Mouse (Mus musculus): ENCODE results near the gene Erc2. TPM values are rescaled to one million over a fixed set of nuclear protein-coding genes. Genes with fewer than 3 reads are reported as not detected.
"Not testable (repeated sequence)": the region's sequence is repeated elsewhere in the genome, so short reads cannot be mapped to it uniquely, and the experiment has no call there.

The Erc2 gene
- polyA plus RNA-seq, 1 experiment from 2014 or later = 7.3 TPM

GRCm38 (mm10) chr14:27875991-27876411 is 253.8 kb downstream of the Erc2 start:
- no peak for ATAC-seq (ENCODE audit: low FRiP score, low TSS enrichment)
- H3K4me3 ChIP-seq (ENCODE audit: low read length) = no peak overlapping the region
- no peaks in the 10 kb centered on the region for H3K4me1 ChIP-seq (ENCODE audit: control insufficient read depth, insufficient read depth, low read length)
- H3K27me3 ChIP-seq (ENCODE audit: control insufficient read depth, insufficient read depth, low read length) = no peaks in the 10 kb centered on the region
- no peak overlapping the region for H3K9ac ChIP-seq (ENCODE audit: low read depth, low read length)
- no peak overlapping the region for H3K4me2 ChIP-seq (replicated peaks; ENCODE audit: low read depth, low read length)
- H3K9me3 ChIP-seq (ENCODE audit: control insufficient read depth, low read length) = no peaks in the 10 kb centered on the region
- H3K27ac ChIP-seq (ENCODE audit: low read depth, low read length) = no peak overlapping the region
- 75% methylated on average over 13 of the region's 13 CpGs for WGBS
- no peaks in the 10 kb centered on the region for H3K36me3 ChIP-seq (ENCODE audit: control insufficient read depth, insufficient read depth, low read length)

DNA sequence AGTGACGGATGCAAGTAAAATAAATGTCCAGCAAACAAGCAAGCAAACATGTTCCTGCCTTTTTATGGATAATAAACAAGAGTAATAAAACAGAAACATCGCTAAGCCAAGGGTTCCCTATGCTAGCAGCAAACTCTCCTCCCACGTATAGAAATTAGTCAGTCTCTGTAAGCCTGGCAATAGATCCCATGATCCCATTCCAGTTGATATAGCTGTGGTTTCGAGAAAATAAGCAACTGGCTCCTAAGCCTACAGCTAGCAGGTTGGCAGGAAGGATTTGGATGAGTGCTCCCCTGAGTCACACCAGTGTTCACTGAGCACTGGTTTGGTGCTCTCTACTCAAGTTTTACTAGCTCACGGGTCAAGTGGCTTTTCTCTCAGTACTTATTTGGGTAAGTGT is 259.7 kb downstream of the Erc2 start:
- Histone ChIP-seq H3K4me2 (replicated peaks; ENCODE audit: low read depth, low read length) (no peak overlapping the region), H3K4me3 (ENCODE audit: low read length) (no peak overlapping the region), H3K27me3 (ENCODE audit: control insufficient read depth, insufficient read depth, low read length) (no peaks in the 10 kb centered on the region), H3K4me1 (ENCODE audit: control insufficient read depth, insufficient read depth, low read length) (no peaks in the 10 kb centered on the region), H3K9me3 (ENCODE audit: control insufficient read depth, low read length) (no peaks in the 10 kb centered on the region), H3K36me3 (ENCODE audit: control insufficient read depth, insufficient read depth, low read length) (no peaks in the 10 kb centered on the region), H3K9ac (ENCODE audit: low read depth, low read length) (no peak overlapping the region), H3K27ac (ENCODE audit: low read depth, low read length) (no peak overlapping the region)
- no peak for ATAC-seq (ENCODE audit: low FRiP score, low TSS enrichment)
- WGBS = 68% methylated on average over 5 of the region's 5 CpGs

- ATAC-seq (ENCODE audit: low FRiP score, low TSS enrichment); H3K27me3 ChIP-seq (ENCODE audit: control insufficient read depth, insufficient read depth, low read length): not testable (repeated sequence)
- WGBS = 87% methylated on average over 5 of the region's 5 CpGs
Observed at GRCm38 (mm10) chr14:27886337-27886736, 264.1 kb downstream of the Erc2 start.

DNA sequence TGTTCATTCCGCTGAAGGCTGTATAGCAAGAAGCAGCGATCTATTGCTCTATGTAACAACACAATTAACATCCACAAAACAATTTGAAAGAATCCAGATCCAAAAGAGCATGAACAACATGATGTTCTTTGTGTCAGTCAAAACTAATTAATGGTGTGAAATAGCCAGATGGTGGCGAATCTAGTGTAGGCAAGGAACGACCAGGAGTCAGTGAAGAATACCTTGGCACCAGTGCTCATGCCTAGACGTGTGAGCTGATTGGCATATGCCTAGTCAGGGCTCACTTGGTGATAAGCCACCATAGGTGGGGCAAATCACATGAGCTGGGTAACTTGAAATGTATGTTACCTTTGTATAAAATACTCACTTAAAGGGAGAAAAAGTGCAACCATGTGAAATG is 265.3 kb downstream of the Erc2 start:
- H3K27me3 ChIP-seq (ENCODE audit: control insufficient read depth, insufficient read depth, low read length) = no peaks in the 10 kb centered on the region
- H3K27ac ChIP-seq (ENCODE audit: low read depth, low read length) = no peak overlapping the region
- no peak overlapping the region for H3K4me2 ChIP-seq (replicated peaks; ENCODE audit: low read depth, low read length)
- H3K4me3 ChIP-seq (ENCODE audit: low read length) = no peak overlapping the region
- H3K9ac ChIP-seq (ENCODE audit: low read depth, low read length) = no peak overlapping the region
- 89% methylated on average over 5 of the region's 5 CpGs for WGBS
- ATAC-seq (ENCODE audit: low FRiP score, low TSS enrichment) = no peak
- H3K4me1 ChIP-seq (ENCODE audit: control insufficient read depth, insufficient read depth, low read length) = no peaks in the 10 kb centered on the region
- no peaks in the 10 kb centered on the region for H3K36me3 ChIP-seq (ENCODE audit: control insufficient read depth, insufficient read depth, low read length)
- H3K9me3 ChIP-seq (ENCODE audit: control insufficient read depth, low read length) = no peaks in the 10 kb centered on the region

More at GRCm38 (mm10) chr14:27886337-27886736, 264.1 kb downstream of the Erc2 start:
- H3K27ac ChIP-seq (ENCODE audit: low read depth, low read length); H3K9ac ChIP-seq (ENCODE audit: low read depth, low read length); H3K4me2 ChIP-seq (replicated peaks; ENCODE audit: low read depth, low read length); H3K36me3 ChIP-seq (ENCODE audit: control insufficient read depth, insufficient read depth, low read length); H3K9me3 ChIP-seq (ENCODE audit: control insufficient read depth, low read length); H3K4me1 ChIP-seq (ENCODE audit: control insufficient read depth, insufficient read depth, low read length); H3K4me3 ChIP-seq (ENCODE audit: low read length): not testable (repeated sequence)

DNA sequence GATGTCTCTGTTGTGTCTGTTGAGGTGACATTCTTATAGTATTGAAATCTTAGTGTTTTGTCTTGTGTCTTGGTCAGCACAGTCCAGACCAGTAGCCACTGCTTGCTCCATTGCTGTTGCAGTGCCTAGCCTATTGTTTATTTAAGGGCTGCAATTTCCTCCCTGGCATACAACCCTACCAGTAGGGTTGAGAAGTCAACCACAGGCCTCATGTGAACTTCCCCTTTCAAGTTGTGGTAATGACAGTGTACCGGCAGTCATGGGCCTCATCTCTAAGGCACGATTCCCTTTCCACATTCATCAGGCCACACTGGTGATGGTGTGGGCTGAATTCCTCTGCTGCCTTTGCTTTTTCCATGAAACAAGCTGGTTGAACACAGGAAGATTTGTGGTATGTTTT is 267.4 kb downstream of the Erc2 start:
- Histone ChIP-seq H3K4me1 (ENCODE audit: control insufficient read depth, insufficient read depth, low read length) (no peaks in the 10 kb centered on the region), H3K27ac (ENCODE audit: low read depth, low read length) (no peak overlapping the region), H3K27me3 (ENCODE audit: control insufficient read depth, insufficient read depth, low read length) (no peaks in the 10 kb centered on the region), H3K36me3 (ENCODE audit: control insufficient read depth, insufficient read depth, low read length) (no peaks in the 10 kb centered on the region), H3K4me3 (ENCODE audit: low read length) (no peak overlapping the region), H3K9ac (ENCODE audit: low read depth, low read length) (no peak overlapping the region), H3K9me3 (ENCODE audit: control insufficient read depth, low read length) (no peaks in the 10 kb centered on the region), H3K4me2 (replicated peaks; ENCODE audit: low read depth, low read length) (no peak overlapping the region)
- WGBS = 62% methylated on average over 2 of the region's 2 CpGs
- no peak for ATAC-seq (ENCODE audit: low FRiP score, low TSS enrichment)

- Histone ChIP-seq H3K27ac (ENCODE audit: low read depth, low read length) (no peak overlapping the region), H3K4me1 (ENCODE audit: control insufficient read depth, insufficient read depth, low read length) (no peaks in the 10 kb centered on the region), H3K9ac (ENCODE audit: low read depth, low read length) (no peak overlapping the region), H3K9me3 (ENCODE audit: control insufficient read depth, low read length) (no peaks in the 10 kb centered on the region), H3K4me3 (ENCODE audit: low read length) (no peak overlapping the region), H3K4me2 (replicated peaks; ENCODE audit: low read depth, low read length) (no peak overlapping the region), H3K27me3 (ENCODE audit: control insufficient read depth, insufficient read depth, low read length) (no peaks in the 10 kb centered on the region), H3K36me3 (ENCODE audit: control insufficient read depth, insufficient read depth, low read length) (no peaks in the 10 kb centered on the region)
- no peak for ATAC-seq (ENCODE audit: low FRiP score, low TSS enrichment)
- 94% methylated on average over 2 of the region's 2 CpGs for WGBS
Observed at GRCm38 (mm10) chr14:27892416-27892815, 270.2 kb downstream of the Erc2 start.

- Histone ChIP-seq H3K27ac (ENCODE audit: low read depth, low read length) (no peak overlapping the region), H3K4me3 (ENCODE audit: low read length) (no peak overlapping the region), H3K27me3 (ENCODE audit: control insufficient read depth, insufficient read depth, low read length) (no peaks in the 10 kb centered on the region), H3K4me1 (ENCODE audit: control insufficient read depth, insufficient read depth, low read length) (no peaks in the 10 kb centered on the region), H3K4me2 (replicated peaks; ENCODE audit: low read depth, low read length) (no peak overlapping the region), H3K9ac (ENCODE audit: low read depth, low read length) (no peak overlapping the region), H3K36me3 (ENCODE audit: control insufficient read depth, insufficient read depth, low read length) (no peaks in the 10 kb centered on the region), H3K9me3 (ENCODE audit: control insufficient read depth, low read length) (no peaks in the 10 kb centered on the region)
- 74% methylated on average over 5 of the region's 5 CpGs for whole genome bisulfite sequencing
- ATAC-seq (ENCODE audit: low FRiP score, low TSS enrichment) = no peak
Observed at GRCm38 (mm10) chr14:27901772-27902171, 279.5 kb downstream of the Erc2 start.

GRCm38 (mm10) chr14:27921656-27922373 is 299.6 kb downstream of the Erc2 start:
- no peak overlapping the region for H3K4me3 ChIP-seq (ENCODE audit: low read length)
- H3K9me3 ChIP-seq (ENCODE audit: control insufficient read depth, low read length) = no peaks in the 10 kb centered on the region
- peaks cover 2% of the 10 kb centered on the region; the same call in 1 of the 2 replicates for H3K4me1 ChIP-seq (ENCODE audit: control insufficient read depth, insufficient read depth, low read length)
- no peak overlapping the region for H3K9ac ChIP-seq (ENCODE audit: low read depth, low read length)
- 86% methylated on average over 5 of the region's 5 CpGs for WGBS
- H3K27ac ChIP-seq (ENCODE audit: low read depth, low read length) = no peak overlapping the region
- H3K36me3 ChIP-seq (ENCODE audit: control insufficient read depth, insufficient read depth, low read length) = no peaks in the 10 kb centered on the region
- no peaks in the 10 kb centered on the region for H3K27me3 ChIP-seq (ENCODE audit: control insufficient read depth, insufficient read depth, low read length)
- H3K4me2 ChIP-seq (replicated peaks; ENCODE audit: low read depth, low read length) = no peak overlapping the region
- ATAC-seq (ENCODE audit: low FRiP score, low TSS enrichment) = no peak

- Histone ChIP-seq H3K9me3 (ENCODE audit: control insufficient read depth, low read length) (no peaks in the 10 kb centered on the region), H3K4me2 (replicated peaks; ENCODE audit: low read depth, low read length) (no peak overlapping the region), H3K36me3 (ENCODE audit: control insufficient read depth, insufficient read depth, low read length) (no peaks in the 10 kb centered on the region), H3K9ac (ENCODE audit: low read depth, low read length) (no peak overlapping the region), H3K4me3 (ENCODE audit: low read length) (no peak overlapping the region), H3K27ac (ENCODE audit: low read depth, low read length) (no peak overlapping the region), H3K4me1 (ENCODE audit: control insufficient read depth, insufficient read depth, low read length) (no peaks in the 10 kb centered on the region), H3K27me3 (ENCODE audit: control insufficient read depth, insufficient read depth, low read length) (no peaks in the 10 kb centered on the region)
- 79% methylated on average over 3 of the region's 3 CpGs for WGBS
- no peak for ATAC-seq (ENCODE audit: low FRiP score, low TSS enrichment)
Observed at GRCm38 (mm10) chr14:27927369-27927768, 305.1 kb downstream of the Erc2 start.
